Mouse (Mus musculus): ENCODE measurements around the gene Fstl5. TPM values are rescaled to one million over a fixed set of nuclear protein-coding genes. Genes with fewer than 3 reads are reported as not detected.
"Not testable (repeated sequence)": the region's sequence is repeated elsewhere in the genome, so short reads cannot be mapped to it uniquely, and the experiment has no call there.

Fstl5 gene
- polyA plus RNA-seq, 1 experiment from 2014 or later = 0.09 TPM

GRCm38 (mm10) chr3:76301026-76301773 lies 227.1 kb downstream of the Fstl5 start:
- H3K27me3 ChIP-seq (replicated peaks) = no peaks in the 10 kb centered on the region
- no peaks in the 10 kb centered on the region for H3K4me1 ChIP-seq
- no peak overlapping the region for H3K9ac ChIP-seq
- 76% methylated on average over 2 of the region's 2 CpGs for WGBS
- no peak overlapping the region for H3K4me3 ChIP-seq
- no peak overlapping the region for H3K27ac ChIP-seq (replicated peaks)
- ATAC-seq (ENCODE audit: extremely low read depth, insufficient number of reproducible peaks, low FRiP score, low TSS enrichment) = no peak
- H3K9me3 ChIP-seq = no peaks in the 10 kb centered on the region
- H3K36me3 ChIP-seq = no peaks in the 10 kb centered on the region
- H3K4me2 ChIP-seq = no peak overlapping the region

DNA sequence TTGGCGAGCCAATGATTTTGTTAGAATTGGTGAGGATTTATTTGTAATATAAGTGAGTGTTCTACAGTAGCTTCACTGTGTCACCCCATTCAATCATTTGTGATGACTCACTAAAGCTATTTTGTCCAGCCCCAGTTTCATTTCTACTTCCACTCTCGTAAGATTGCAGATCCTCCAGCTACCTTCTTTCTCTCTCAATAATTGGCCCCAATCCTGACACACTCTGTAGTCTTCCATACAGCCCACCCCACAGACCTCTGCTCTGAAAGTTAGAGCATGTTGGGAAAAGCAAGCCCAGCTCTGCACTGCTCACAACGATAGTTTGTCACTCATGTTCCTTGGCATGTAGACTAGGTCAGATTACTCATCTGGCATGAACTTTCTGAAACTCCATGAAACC lies 242.9 kb downstream of the Fstl5 start:
- H3K4me3 ChIP-seq = no peak overlapping the region
- no peak for ATAC-seq (ENCODE audit: extremely low read depth, insufficient number of reproducible peaks, low FRiP score, low TSS enrichment)
- 72% methylated on average over 3 of the region's 3 CpGs for whole genome bisulfite sequencing
- no peak overlapping the region for H3K27ac ChIP-seq (replicated peaks)
- no peak overlapping the region for H3K4me2 ChIP-seq
- H3K36me3 ChIP-seq = no peaks in the 10 kb centered on the region
- H3K4me1 ChIP-seq = no peaks in the 10 kb centered on the region
- H3K27me3 ChIP-seq (replicated peaks) = no peaks in the 10 kb centered on the region
- H3K9ac ChIP-seq = no peak overlapping the region
- H3K9me3 ChIP-seq = peaks cover 11% of the 10 kb centered on the region; the same call in 1 of the 2 replicates

- H3K4me2 ChIP-seq = no peak overlapping the region
- no peaks in the 10 kb centered on the region for H3K36me3 ChIP-seq
- 80% methylated on average over 4 of the region's 4 CpGs for WGBS
Measured at GRCm38 (mm10) chr3:76319531-76319930, 245.5 kb downstream of the Fstl5 start.

DNA sequence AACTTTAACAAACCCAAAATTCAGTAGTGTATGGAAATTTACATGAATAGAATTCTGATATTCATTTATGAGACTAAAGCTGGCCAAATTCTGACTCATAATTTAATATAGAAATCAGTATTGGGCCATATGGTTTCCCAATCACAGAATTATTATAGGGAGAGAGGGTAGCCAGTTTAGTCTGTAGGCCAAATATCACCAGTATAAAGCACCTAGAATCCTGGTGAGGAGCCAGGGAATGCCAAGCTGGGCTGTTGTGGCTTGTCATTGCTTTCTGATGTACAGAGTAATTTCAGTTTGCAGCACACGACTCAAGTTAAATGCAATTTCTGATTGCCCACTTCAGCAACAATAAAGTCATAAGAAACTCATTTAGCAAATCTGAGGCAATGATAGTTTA lies 248.4 kb downstream of the Fstl5 start:
- H3K9me3 ChIP-seq = peaks cover 11% of the 10 kb centered on the region; the same call in 1 of the 2 replicates
- no peak overlapping the region for H3K9ac ChIP-seq
- ATAC-seq (ENCODE audit: extremely low read depth, insufficient number of reproducible peaks, low FRiP score, low TSS enrichment) = no peak
- H3K27me3 ChIP-seq (replicated peaks) = no peaks in the 10 kb centered on the region
- no peaks in the 10 kb centered on the region for H3K4me1 ChIP-seq
- no peaks in the 10 kb centered on the region for H3K36me3 ChIP-seq
- WGBS = 71% methylated on average over 1 of the region's 1 CpGs
- H3K4me3 ChIP-seq = no peak overlapping the region
- H3K4me2 ChIP-seq = no peak overlapping the region
- no peak overlapping the region for H3K27ac ChIP-seq (replicated peaks)

More at GRCm38 (mm10) chr3:76319531-76319930, 245.5 kb downstream of the Fstl5 start:
- Histone ChIP-seq H3K27ac (replicated peaks) (no peak overlapping the region), H3K27me3 (replicated peaks) (no peaks in the 10 kb centered on the region), H3K4me3 (no peak overlapping the region), H3K4me1 (no peaks in the 10 kb centered on the region), H3K9me3 (peaks cover 11% of the 10 kb centered on the region; the same call in 1 of the 2 replicates), H3K9ac (no peak overlapping the region)
- no peak for ATAC-seq (ENCODE audit: extremely low read depth, insufficient number of reproducible peaks, low FRiP score, low TSS enrichment)

DNA sequence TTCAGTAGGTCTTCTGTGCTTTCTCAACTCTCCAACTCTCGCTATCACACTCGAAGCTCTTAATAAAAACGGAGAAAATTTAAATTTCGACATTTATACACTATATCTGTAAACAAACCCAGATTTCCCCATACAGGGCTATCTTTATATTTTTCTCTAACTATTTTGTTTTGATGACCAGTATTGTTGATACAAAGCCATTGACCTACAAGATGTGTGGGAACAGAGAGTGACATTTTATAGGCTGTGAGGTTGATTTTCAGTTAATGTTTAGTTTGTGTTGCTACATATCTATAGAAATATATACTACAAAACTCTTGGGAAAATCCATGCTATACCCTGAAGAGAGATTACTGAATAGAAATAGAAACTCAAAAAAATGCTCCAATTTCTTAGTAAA lies 262.9 kb downstream of the Fstl5 start:
- Histone ChIP-seq H3K4me3 (no peak overlapping the region), H3K27me3 (replicated peaks) (no peaks in the 10 kb centered on the region), H3K36me3 (no peaks in the 10 kb centered on the region), H3K27ac (replicated peaks) (no peak overlapping the region), H3K4me2 (no peak overlapping the region), H3K9me3 (peaks cover 4% of the 10 kb centered on the region; the same call in 1 of the 2 replicates), H3K4me1 (no peaks in the 10 kb centered on the region), H3K9ac (no peak overlapping the region)
- ATAC-seq (ENCODE audit: extremely low read depth, insufficient number of reproducible peaks, low FRiP score, low TSS enrichment) = no peak
- WGBS = 62% methylated on average over 4 of the region's 4 CpGs

DNA sequence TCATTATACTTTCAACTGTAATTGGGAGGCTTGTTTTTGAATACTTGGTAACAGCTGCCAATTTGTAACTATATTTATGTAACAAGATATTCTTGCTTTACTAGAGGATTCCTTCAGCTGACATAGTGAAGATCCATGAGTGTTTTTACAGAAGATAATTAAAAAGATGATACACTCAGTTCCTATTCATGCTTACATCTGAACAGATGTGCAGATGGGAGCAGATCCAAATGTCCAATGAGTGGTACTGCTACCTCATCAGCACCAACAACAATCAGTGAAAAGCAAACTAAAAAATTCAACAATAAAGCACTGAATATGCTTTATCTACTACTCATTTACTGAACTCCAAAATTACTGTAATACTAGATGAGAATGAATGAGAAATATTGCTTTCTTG lies 292.9 kb downstream of the Fstl5 start:
- H3K4me2 ChIP-seq = no peak overlapping the region
- H3K9ac ChIP-seq = no peak overlapping the region
- ATAC-seq (ENCODE audit: extremely low read depth, insufficient number of reproducible peaks, low FRiP score, low TSS enrichment) = no peak
- H3K27me3 ChIP-seq (replicated peaks) = no peaks in the 10 kb centered on the region
- H3K9me3 ChIP-seq = no peaks in the 10 kb centered on the region
- H3K27ac ChIP-seq (replicated peaks) = no peak overlapping the region
- H3K4me3 ChIP-seq = no peak overlapping the region
- H3K4me1 ChIP-seq = no peaks in the 10 kb centered on the region
- H3K36me3 ChIP-seq = no peaks in the 10 kb centered on the region

GRCm38 (mm10) chr3:76369910-76370309 lies 295.8 kb downstream of the Fstl5 start:
- Histone ChIP-seq H3K4me3 (no peak overlapping the region), H3K36me3 (no peaks in the 10 kb centered on the region), H3K9ac (no peak overlapping the region), H3K27ac (replicated peaks) (no peak overlapping the region), H3K9me3 (no peaks in the 10 kb centered on the region), H3K4me1 (no peaks in the 10 kb centered on the region), H3K27me3 (replicated peaks) (no peaks in the 10 kb centered on the region), H3K4me2 (no peak overlapping the region)
- no peak for ATAC-seq (ENCODE audit: extremely low read depth, insufficient number of reproducible peaks, low FRiP score, low TSS enrichment)
- WGBS = 86% methylated on average over 4 of the region's 4 CpGs

DNA sequence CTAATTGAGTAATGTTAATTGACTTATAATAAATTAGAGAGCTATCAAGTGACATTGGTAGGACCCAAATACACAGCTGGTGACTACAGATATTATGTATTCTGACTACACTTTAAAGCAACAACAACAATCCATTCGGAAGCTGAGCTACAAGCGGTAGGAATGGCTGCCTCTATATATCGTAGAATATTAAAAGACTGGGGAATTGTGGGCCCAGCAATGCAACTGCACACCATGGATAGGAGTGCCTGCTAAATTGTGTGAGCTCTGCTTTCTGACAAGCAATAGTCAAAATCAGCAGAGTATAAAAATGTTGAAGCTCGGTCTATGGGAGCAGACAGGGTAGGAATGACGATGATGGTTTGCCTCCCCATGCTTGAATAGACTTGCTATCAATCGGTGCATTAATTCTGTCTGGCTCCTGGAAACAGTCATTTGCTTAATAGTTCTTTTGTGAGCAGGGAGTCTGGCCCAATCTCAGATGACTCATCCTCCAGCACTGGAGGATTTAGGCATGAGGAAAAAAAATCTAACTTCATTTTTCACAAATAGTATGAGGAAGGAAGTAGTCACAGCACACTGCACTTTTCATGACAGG lies 354.8 kb downstream of the Fstl5 start:
- ATAC-seq (ENCODE audit: extremely low read depth, insufficient number of reproducible peaks, low FRiP score, low TSS enrichment) = no peak
- no peaks in the 10 kb centered on the region for H3K9me3 ChIP-seq
- H3K27ac ChIP-seq (replicated peaks) = no peak overlapping the region
- no peak overlapping the region for H3K4me2 ChIP-seq
- no peak overlapping the region for H3K4me3 ChIP-seq
- H3K27me3 ChIP-seq (replicated peaks) = no peaks in the 10 kb centered on the region
- 73% methylated on average over 6 of the region's 6 CpGs for WGBS
- no peak overlapping the region for H3K9ac ChIP-seq
- H3K36me3 ChIP-seq = no peaks in the 10 kb centered on the region
- no peaks in the 10 kb centered on the region for H3K4me1 ChIP-seq

DNA sequence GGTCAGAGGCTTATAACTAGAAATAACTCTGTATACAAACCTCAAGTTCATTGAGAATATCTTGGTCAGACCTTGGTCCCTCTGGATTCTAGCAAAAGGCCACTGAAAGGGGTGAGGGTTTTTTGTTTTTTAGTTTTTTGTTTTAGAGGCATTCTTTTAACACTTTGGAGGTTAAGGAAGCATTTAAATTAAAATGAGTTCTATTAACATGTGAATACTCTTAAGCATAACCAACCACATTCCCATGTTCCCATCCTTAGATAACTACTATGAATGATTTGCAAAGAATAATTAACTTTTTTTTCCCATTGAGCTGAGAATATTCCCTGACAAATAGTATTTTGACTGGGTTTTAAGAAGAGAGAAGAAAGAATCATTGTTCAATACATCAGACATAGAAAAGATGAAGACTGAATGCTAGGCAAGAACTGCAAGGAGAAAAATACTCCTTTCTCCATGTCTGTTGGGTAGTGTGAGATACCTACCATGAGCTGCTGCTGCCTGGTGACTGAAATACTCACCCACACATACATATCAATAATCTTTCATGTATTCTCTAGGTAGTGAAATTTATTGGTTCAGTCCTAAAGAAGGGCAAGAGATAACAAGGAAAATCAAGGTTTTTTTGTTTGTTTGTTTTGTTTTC lies 393.3 kb downstream of the Fstl5 start:
- no peak overlapping the region for H3K4me3 ChIP-seq
- no peaks in the 10 kb centered on the region for H3K4me1 ChIP-seq
- H3K9ac ChIP-seq = no peak overlapping the region
- no peak for ATAC-seq (ENCODE audit: extremely low read depth, insufficient number of reproducible peaks, low FRiP score, low TSS enrichment)
- no peak overlapping the region for H3K4me2 ChIP-seq
- no peaks in the 10 kb centered on the region for H3K36me3 ChIP-seq
- no peak overlapping the region for H3K27ac ChIP-seq (replicated peaks)
- no peaks in the 10 kb centered on the region for H3K9me3 ChIP-seq
- no peaks in the 10 kb centered on the region for H3K27me3 ChIP-seq (replicated peaks)

DNA sequence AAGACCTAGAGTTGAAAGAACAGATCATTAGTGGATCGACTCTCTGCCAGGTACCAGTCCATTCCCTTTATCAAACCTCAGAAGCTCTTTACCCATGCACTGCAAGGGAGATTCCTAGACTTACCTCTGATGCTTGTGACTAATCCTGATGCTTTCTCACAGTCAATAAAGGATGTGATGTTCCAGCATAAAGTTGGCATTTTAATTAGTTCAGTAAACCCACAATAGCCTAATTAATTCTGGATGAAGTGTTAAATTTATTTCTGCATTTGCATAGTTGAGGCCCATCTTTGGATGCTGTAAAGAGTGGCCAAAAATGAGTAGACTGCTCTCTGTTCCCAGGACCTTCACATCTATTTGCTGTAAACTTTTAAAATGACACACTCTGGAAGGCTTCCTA lies 394.1 kb downstream of the Fstl5 start:
- Histone ChIP-seq H3K9me3 (no peaks in the 10 kb centered on the region), H3K4me3 (no peak overlapping the region), H3K4me1 (no peaks in the 10 kb centered on the region), H3K4me2 (no peak overlapping the region), H3K36me3 (no peaks in the 10 kb centered on the region), H3K27ac (replicated peaks) (no peak overlapping the region), H3K9ac (no peak overlapping the region), H3K27me3 (replicated peaks) (no peaks in the 10 kb centered on the region)
- 61% methylated on average over 1 of the region's 1 CpGs for WGBS
- no peak for ATAC-seq (ENCODE audit: extremely low read depth, insufficient number of reproducible peaks, low FRiP score, low TSS enrichment)

- not testable (repeated sequence) for H3K4me2 ChIP-seq; H3K27ac ChIP-seq (replicated peaks)
- WGBS = 39% methylated on average over 3 of the region's 3 CpGs
Measured at GRCm38 (mm10) chr3:76507891-76508290, 433.8 kb downstream of the Fstl5 start.

More at GRCm38 (mm10) chr3:76507891-76508290, 433.8 kb downstream of the Fstl5 start:
- not testable (repeated sequence) for H3K4me3 ChIP-seq; ATAC-seq (ENCODE audit: extremely low read depth, insufficient number of reproducible peaks, low FRiP score, low TSS enrichment); H3K9me3 ChIP-seq; H3K4me1 ChIP-seq; H3K27me3 ChIP-seq (replicated peaks); H3K36me3 ChIP-seq; H3K9ac ChIP-seq

All from heart, embryonic 13.5 days (tissue).